Mouse (Mus musculus) forebrain, embryonic 11.5 days (tissue): ENCODE results near the gene Thra. TPM values are rescaled to one million over a fixed set of nuclear protein-coding genes. Genes with fewer than 3 reads are reported as not detected.
A peak's percentile ranks its signal among the peaks of the same experiment; 100 is the strongest.
"Not testable (repeated sequence)": the region's sequence is repeated elsewhere in the genome, so short reads cannot be mapped to it uniquely, and the experiment has no call there.

Experiments
- ATAC-seq: fragments of 200-750 bp; cut with Nextera tagmentation; replicated peaks from 2 replicates; pipeline ENCODE4 v1.8.0; 2017; ENCODE audit warnings: moderate TSS enrichment; ENCODE audit not compliant: low FRiP score
- DNase-seq: peaks from one replicate; pipeline ENCODE4 v3.0.0-alpha.2; 2017; ENCODE audit warnings: low spot score
- H3K27ac ChIP-seq: fragments of 300-500 bp; sonication (generic); 2 replicates; pipeline ENCODE4 v1.5.1; 2014; ENCODE audit warnings: low read depth, low read length
- H3K27me3 ChIP-seq: fragments of 300-500 bp; sonication (generic); 2 replicates; pipeline ENCODE4 v1.6.1; 2014; ENCODE audit warnings: mild to moderate bottlenecking, low read length, mixed read lengths; ENCODE audit not compliant: control insufficient read depth, insufficient read depth
- H3K36me3 ChIP-seq: fragments of 300-500 bp; sonication (generic); 2 replicates; pipeline ENCODE4 v1.6.1; 2014; ENCODE audit warnings: mild to moderate bottlenecking, low read length, moderate library complexity, mixed read lengths; ENCODE audit not compliant: control insufficient read depth, insufficient read depth
- H3K4me1 ChIP-seq: fragments of 300-500 bp; sonication (generic); replicated peaks from 2 replicates; pipeline ENCODE4 v1.6.1; 2014; ENCODE audit warnings: low read length, mixed read lengths; ENCODE audit not compliant: control insufficient read depth, insufficient read depth
- H3K4me2 ChIP-seq: fragments of 300-500 bp; sonication (generic); 2 replicates; pipeline ENCODE4 v1.6.1; 2014; ENCODE audit warnings: low read depth, mild to moderate bottlenecking, low read length, moderate library complexity, mixed read lengths; ENCODE audit not compliant: severe bottlenecking
- H3K4me3 ChIP-seq: fragments of 300-500 bp; sonication (generic); 2 replicates; pipeline ENCODE4 v1.5.1; 2014; ENCODE audit warnings: low read depth, low read length
- H3K9ac ChIP-seq: fragments of 300-500 bp; sonication (generic); 2 replicates; pipeline ENCODE4 v1.6.1; 2014; ENCODE audit warnings: low read length
- H3K9me3 ChIP-seq: fragments of 300-500 bp; sonication (generic); 2 replicates; pipeline ENCODE4 v1.6.1; 2016; ENCODE audit warnings: low read length, mixed read lengths; ENCODE audit not compliant: control insufficient read depth
- WGBS: fragments of 180-500 bp; shearing (Covaris S2); extraction: QIAGEN DNeasy Blood & Tissue Kit; methylation state at CpG from one replicate; pipeline ENCODE4 v1.1.7; 2014; 5-methylcytosine and 5-hydroxymethylcytosine counted together
- polyA plus RNA-seq: library from polyadenylated mRNA; unstranded; fragments of >200 nt; fragmentation: Nextera tagmentation; extraction: Ambion mirVana; gene quantifications from 2 replicates; pipeline ENCODE4 v1.2.1, GENCODE M21; 2014

The Thra gene
- polyA plus RNA-seq, 1 experiment from 2014 or later = 35.9 TPM

DNA sequence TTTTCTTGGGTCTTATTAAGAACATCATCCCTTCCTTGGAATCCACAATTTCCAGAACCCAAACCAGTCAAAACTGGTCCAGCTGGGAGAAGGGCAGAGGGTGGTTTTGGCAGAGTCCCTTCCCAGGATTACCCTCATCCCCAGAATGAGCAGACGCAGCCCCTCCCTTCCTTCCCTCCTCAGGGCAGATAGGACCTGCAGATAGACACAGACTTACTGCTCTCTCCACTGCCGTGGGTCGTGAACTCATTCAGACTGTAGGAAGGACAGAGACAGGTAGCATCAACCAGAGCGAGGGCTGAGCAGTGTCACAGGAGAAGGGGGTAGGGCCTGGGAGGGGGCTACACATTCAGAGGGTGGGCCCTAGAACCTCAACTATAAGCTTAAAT lies 29.4 kb upstream of the Thra start:
- Histone ChIP-seq H3K4me2 (no peak overlapping the region), H3K36me3 (peaks cover 4% of the 10 kb centered on the region), H3K4me1 (no peaks in the 10 kb centered on the region), H3K27me3 (no peaks in the 10 kb centered on the region), H3K9me3 (no peaks in the 10 kb centered on the region), H3K27ac (no peak overlapping the region), H3K9ac (no peak overlapping the region), H3K4me3 (no peak overlapping the region)
- no peak for DNase-seq
- WGBS = 90% methylated on average over 4 of the region's 4 CpGs
- ATAC-seq = no peak

- WGBS = 93% methylated on average over 5 of the region's 6 CpGs
- not testable (repeated sequence) for H3K4me3 ChIP-seq, H3K27me3 ChIP-seq, H3K4me1 ChIP-seq, H3K4me2 ChIP-seq, H3K9ac ChIP-seq, H3K9me3 ChIP-seq, ATAC-seq, H3K36me3 ChIP-seq, DNase-seq, H3K27ac ChIP-seq
These were observed 28.4 kb upstream of the Thra start for GRCm38 (mm10) chr11:98712009-98712408.

- Histone ChIP-seq H3K4me3 (no peak overlapping the region), H3K4me2 (no peak overlapping the region), H3K9me3 (no peaks in the 10 kb centered on the region), H3K36me3 (no peaks in the 10 kb centered on the region; the same call in 1 of the 2 replicates), H3K9ac (no peak overlapping the region), H3K27ac (no peak overlapping the region), H3K27me3 (no peaks in the 10 kb centered on the region), H3K4me1 (no peaks in the 10 kb centered on the region)
- WGBS = 87% methylated on average over 12 of the region's 12 CpGs
- DNase-seq (no peak), ATAC-seq (no peak)
These were observed 26.7 kb upstream of the Thra start for GRCm38 (mm10) chr11:98713703-98714102.

GRCm38 (mm10) chr11:98715946-98716345 lies 24.5 kb upstream of the Thra start:
- Histone ChIP-seq H3K4me1 (no peaks in the 10 kb centered on the region), H3K27me3 (no peaks in the 10 kb centered on the region), H3K9ac (no peak overlapping the region), H3K27ac (no peak overlapping the region), H3K4me2 (no peak overlapping the region), H3K9me3 (no peaks in the 10 kb centered on the region), H3K36me3 (no peaks in the 10 kb centered on the region; the same call in 1 of the 2 replicates), H3K4me3 (no peak overlapping the region)
- DNase-seq (no peak), ATAC-seq (no peak)
- 94% methylated on average over 9 of the region's 9 CpGs for WGBS

DNA sequence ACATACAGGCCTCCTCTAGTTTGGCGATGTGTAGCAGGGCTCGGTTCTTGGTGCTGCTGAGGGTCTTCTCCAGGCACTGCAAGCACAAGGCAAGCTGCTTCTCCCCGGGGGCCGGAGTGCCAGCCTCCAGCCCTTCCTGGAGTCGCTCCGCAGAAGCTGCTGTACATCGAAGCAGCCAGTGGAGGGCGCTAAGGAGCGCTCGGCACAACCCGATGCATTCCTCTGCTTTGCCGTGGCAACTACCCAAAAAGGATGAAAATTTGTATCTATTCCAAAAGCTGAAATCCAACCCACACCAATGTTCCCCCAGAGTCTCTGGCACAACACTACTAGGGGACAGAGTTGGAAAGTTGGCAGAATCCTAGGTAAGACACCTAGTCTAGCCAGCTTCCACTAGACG lies 22.5 kb upstream of the Thra start:
- Histone ChIP-seq H3K9me3 (no peaks in the 10 kb centered on the region), H3K4me1 (no peaks in the 10 kb centered on the region), H3K36me3 (no peaks in the 10 kb centered on the region; the same call in 1 of the 2 replicates), H3K27ac (no peak overlapping the region), H3K9ac (no peak overlapping the region), H3K27me3 (no peaks in the 10 kb centered on the region), H3K4me3 (no peak overlapping the region), H3K4me2 (no peak overlapping the region)
- ATAC-seq = no peak
- peak; percentile 84 for DNase-seq
- 21% methylated on average over 13 of the region's 13 CpGs for WGBS

- WGBS = 76% methylated on average over 2 of the region's 2 CpGs
- no peak for DNase-seq
- Histone ChIP-seq H3K36me3 (no peaks in the 10 kb centered on the region; the same call in 1 of the 2 replicates), H3K4me3 (no peak overlapping the region), H3K27ac (no peak overlapping the region), H3K27me3 (no peaks in the 10 kb centered on the region), H3K4me1 (no peaks in the 10 kb centered on the region), H3K4me2 (no peak overlapping the region), H3K9me3 (no peaks in the 10 kb centered on the region), H3K9ac (no peak overlapping the region)
- ATAC-seq = no peak
These were observed 19.7 kb upstream of the Thra start for GRCm38 (mm10) chr11:98720756-98721155.

DNA sequence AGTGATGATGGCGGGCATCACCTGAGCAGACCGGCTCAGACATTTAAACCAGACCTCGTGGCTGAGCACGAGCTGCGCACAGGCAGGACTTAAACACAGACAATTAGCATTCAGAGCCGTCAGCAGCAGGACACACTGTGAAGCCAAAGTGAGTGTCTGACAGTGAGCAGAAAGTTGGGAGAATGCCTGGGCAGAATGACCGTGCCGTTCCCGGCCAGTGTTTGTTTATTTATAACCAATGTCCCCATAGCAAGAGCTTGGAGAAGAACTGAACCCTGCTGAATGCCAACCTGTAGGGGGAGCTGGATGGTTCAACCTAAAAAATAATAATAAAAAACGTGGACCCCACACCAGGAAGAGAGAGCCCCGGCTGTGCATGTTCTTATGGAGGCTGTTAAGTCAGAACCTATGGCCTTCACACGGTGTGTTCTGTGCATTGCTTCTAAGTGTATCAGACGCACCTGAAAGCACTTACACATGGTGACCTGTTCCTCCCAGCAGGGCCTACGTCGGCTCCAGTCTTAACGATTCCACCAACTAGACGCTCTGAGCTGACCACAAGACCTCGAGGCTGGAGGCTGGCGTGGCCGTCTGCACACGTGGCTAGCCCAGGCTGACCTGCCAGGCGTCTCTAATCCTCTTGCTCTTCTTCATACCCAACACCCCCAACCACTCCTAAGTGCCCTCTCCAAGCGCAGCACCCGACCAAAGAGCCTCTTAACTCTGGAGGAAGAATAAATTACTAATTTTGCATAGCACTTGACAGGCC lies 18.8 kb upstream of the Thra start:
- DNase-seq (no peak), ATAC-seq (no peak)
- Histone ChIP-seq H3K36me3 (no peaks in the 10 kb centered on the region), H3K9me3 (no peaks in the 10 kb centered on the region), H3K4me2 (no peak overlapping the region), H3K27ac (no peak overlapping the region), H3K4me3 (no peak overlapping the region), H3K9ac (no peak overlapping the region), H3K4me1 (no peaks in the 10 kb centered on the region), H3K27me3 (no peaks in the 10 kb centered on the region)
- 77% methylated on average over 24 of the region's 24 CpGs for WGBS

DNA sequence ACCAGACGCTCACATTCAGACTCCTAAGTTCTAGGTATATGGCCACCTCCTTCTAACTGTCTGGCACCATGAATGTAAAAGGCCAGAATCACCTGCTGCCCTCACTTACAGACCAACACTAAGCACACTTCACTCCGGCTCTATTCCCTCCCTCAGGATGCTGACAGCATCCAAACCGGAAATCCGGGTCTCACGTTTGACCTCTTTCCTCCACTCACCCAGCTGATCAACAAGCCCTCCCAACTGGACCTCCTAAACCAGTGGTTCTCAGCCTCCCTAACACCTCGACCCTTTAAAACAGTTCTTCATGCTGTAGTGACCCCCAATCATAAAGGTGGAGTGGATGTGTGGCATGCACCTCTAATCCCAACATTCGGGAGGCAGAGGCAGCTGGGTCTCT lies 17.3 kb upstream of the Thra start:
- Histone ChIP-seq H3K36me3 (no peaks in the 10 kb centered on the region), H3K27me3 (no peaks in the 10 kb centered on the region), H3K27ac (no peak overlapping the region), H3K4me2 (no peak overlapping the region), H3K4me3 (no peak overlapping the region), H3K9ac (no peak overlapping the region), H3K9me3 (no peaks in the 10 kb centered on the region), H3K4me1 (no peaks in the 10 kb centered on the region)
- WGBS = 90% methylated on average over 7 of the region's 7 CpGs
- DNase-seq = no peak
- ATAC-seq = no peak

GRCm38 (mm10) chr11:98725926-98726506 lies 14.4 kb upstream of the Thra start:
- no peak for ATAC-seq
- Histone ChIP-seq H3K36me3 (no peaks in the 10 kb centered on the region), H3K4me1 (peaks cover 3% of the 10 kb centered on the region; the same call in 1 of the 2 replicates), H3K4me3 (no peak overlapping the region), H3K9me3 (no peaks in the 10 kb centered on the region), H3K27ac (no peak overlapping the region), H3K27me3 (no peaks in the 10 kb centered on the region), H3K4me2 (no peak overlapping the region), H3K9ac (no peak overlapping the region)
- WGBS = 94% methylated on average over 15 of the region's 15 CpGs
- no peak for DNase-seq
